ENCODE assay signal across 8 mouse cellular contexts in genomic region chr3:82636666-82637065, GRCm38 (mm10).
A peak's percentile ranks its signal among the peaks of the same experiment; 100 is the strongest.
DNase-seq lines count a peak whose midpoint lies in the region; ATAC-seq and TF ChIP-seq lines count a peak whose summit lies in the region.
"Had no signal": no experiment of that assay in that cellular context is flagged by ENCODE, and none has a peak within 500 bp of the region (broad histone marks: within the 10 kb centered on the region; RNA-seq: fewer than 3 reads in every experiment).

No protein-coding gene starts in this region.

- no peaks in the 10 kb centered on the region for H3K4me1 ChIP-seq in neural tube, embryonic 14.5 days (ENCODE audit: control insufficient read depth, insufficient read depth, low read length)
- H3K4me1 ChIP-seq in intestine, postnatal 0 days (replicated peaks; ENCODE audit: control insufficient read depth, insufficient read depth, low read length) = no peaks in the 10 kb centered on the region

- H3K4me2 ChIP-seq in neural tube, embryonic 14.5 days (ENCODE audit: low read depth, low read length) = no peak overlapping the region
- H3K4me2 ChIP-seq in intestine, postnatal 0 days (replicated peaks; ENCODE audit: low read depth) = no peak overlapping the region

- H3K9ac ChIP-seq in neural tube, embryonic 14.5 days (replicated peaks; ENCODE audit: low read depth, low read length) = no peak overlapping the region
- H3K9ac ChIP-seq in intestine, postnatal 0 days (ENCODE audit: low read depth, low read length) = no peak overlapping the region
- H3K9ac ChIP-seq: liver, embryonic 14.5 days had no signal

- WGBS in neural tube, embryonic 14.5 days = 20% methylated on average over 3 of the region's 3 CpGs
- 34% methylated on average over 3 of the region's 3 CpGs for WGBS in intestine, postnatal 0 days

- ATAC-seq in neural tube, embryonic 14.5 days (ENCODE audit: low read depth) = peak; percentile 61
- ATAC-seq in intestine, postnatal 0 days = no peak

- no peak overlapping the region for H3K27ac ChIP-seq in neural tube, embryonic 14.5 days (ENCODE audit: low read depth, low read length)
- H3K27ac ChIP-seq in intestine, postnatal 0 days (ENCODE audit: low read depth, low read length) = no peak overlapping the region
- H3K27ac ChIP-seq: liver, embryonic 14.5 days had no signal

- no peaks in the 10 kb centered on the region for H3K9me3 ChIP-seq in neural tube, embryonic 14.5 days (ENCODE audit: control insufficient read depth, low read length)
- H3K9me3 ChIP-seq in intestine, postnatal 0 days (ENCODE audit: control insufficient read depth) = no peaks in the 10 kb centered on the region

- H3K36me3 ChIP-seq in neural tube, embryonic 14.5 days (ENCODE audit: control insufficient read depth, insufficient read depth, low read length) = no peaks in the 10 kb centered on the region
- no peaks in the 10 kb centered on the region for H3K36me3 ChIP-seq in intestine, postnatal 0 days (ENCODE audit: control insufficient read depth, insufficient read depth)

- no peak overlapping the region for H3K4me3 ChIP-seq in neural tube, embryonic 14.5 days (ENCODE audit: low read depth, low read length)
- H3K4me3 ChIP-seq in intestine, postnatal 0 days (ENCODE audit: low read depth, low read length) = no peak overlapping the region

- TF ChIP-seq CTCF in intestine, postnatal 0 days (IDR thresholded peaks at IDR 0.05; ENCODE audit: low read depth) = no peak

- H3K27me3 ChIP-seq in neural tube, embryonic 14.5 days (ENCODE audit: control insufficient read depth, insufficient read depth, low read length) = no peaks in the 10 kb centered on the region
- no peaks in the 10 kb centered on the region for H3K27me3 ChIP-seq in intestine, postnatal 0 days (replicated peaks; ENCODE audit: control insufficient read depth, insufficient read depth, low read length)

- DNase-seq in neural tube, embryonic 10.5 days (ENCODE audit: extremely low spot score, low spot score) = no peak
- peak; percentile 20 to 39 for DNase-seq in frontal cortex, postnatal 36 days (ENCODE audit: low spot score in 2 of 2)
- peak; percentile 35 to 40 for DNase-seq in layer of hippocampus, postnatal 36 days
- DNase-seq in thymus, postnatal 4 days = no peak
- DNase-seq in retina, embryonic 14.5 days (ENCODE audit: low spot score) = no peak

Comparison
In these comparisons a context has a peak if more than half of its experiments do, and no peak if none do; other contexts are left out.
1. DNase-seq: peak in frontal cortex, postnatal 36 days (2 of 2) and layer of hippocampus, postnatal 36 days (2 of 2); none in neural tube, embryonic 10.5 days (single experiment), thymus, postnatal 4 days (single experiment) and retina, embryonic 14.5 days (single experiment).